Mouse (Mus musculus) small intestine, adult 2 months (tissue): ENCODE measurements around the gene Taf5. TPM values are rescaled to one million over a fixed set of nuclear protein-coding genes. Genes with fewer than 3 reads are reported as not detected.

Experiments
- H3K27ac ChIP-seq: fragments of 200-500 bp; 2 replicates; pipeline ENCODE4 v1.5.1; 2012; ENCODE audit warnings: low read depth, low read length, control low read depth, inconsistent platforms; ENCODE audit not compliant: insufficient read depth
- H3K27me3 ChIP-seq: fragments of 200-500 bp; 2 replicates; pipeline ENCODE4 v1.6.1; 2012; ENCODE audit warnings: mild to moderate bottlenecking, moderate library complexity, low read length, inconsistent platforms; ENCODE audit not compliant: control insufficient read depth, insufficient read depth
- H3K36me3 ChIP-seq: fragments of 200-500 bp; 2 replicates; pipeline ENCODE4 v1.6.1; 2012; ENCODE audit warnings: mild to moderate bottlenecking, low read length, control low read depth, inconsistent platforms; ENCODE audit not compliant: control insufficient read depth, insufficient read depth
- H3K4me1 ChIP-seq: fragments of 200-500 bp; 2 replicates; pipeline ENCODE4 v1.6.1; 2012; ENCODE audit warnings: low read length, inconsistent platforms, mixed read lengths; ENCODE audit not compliant: control insufficient read depth, insufficient read depth, insufficient read length
- H3K4me3 ChIP-seq: fragments of 200-500 bp; 2 replicates; pipeline ENCODE4 v1.5.1; 2012; ENCODE audit warnings: low read depth, mild to moderate bottlenecking, control low read depth, inconsistent platforms, low read length, moderate library complexity
- CTCF ChIP-seq: fragments of 200-500 bp; IDR thresholded peaks from 2 replicates; pipeline ENCODE4 v1.5.1; 2012; ENCODE audit warnings: low read depth, mild to moderate bottlenecking, control low read depth, inconsistent platforms, low read length, moderate library complexity, mixed read lengths; ENCODE audit not compliant: insufficient replicate concordance, insufficient read length; ENCODE audit errors: extremely low read depth
- POLR2A ChIP-seq: fragments of 200-500 bp; IDR thresholded peaks from 2 replicates; pipeline ENCODE4 v1.6.1; 2012; ENCODE audit warnings: low read depth, mild to moderate bottlenecking, control low read depth, inconsistent platforms, low read length, moderate library complexity
- WGBS: fragments of 180-500 bp; shearing (Covaris S2); methylation state at CpG from one replicate; pipeline ENCODE4 v1.1.7; 2018; 5-methylcytosine and 5-hydroxymethylcytosine counted together
- polyA plus RNA-seq: library from polyadenylated mRNA; depleted of rRNA; stranded (reverse); fragments of >200 nt; gene quantifications from 2 replicates; pipeline ENCODE4 v1.2.3, GENCODE M21; 2012

Gene Taf5
- polyA plus RNA-seq, 1 experiment = 3.2 TPM

- peaks cover 1% of the 10 kb centered on the region; the same call in 1 of the 2 replicates for H3K36me3 ChIP-seq
- 94% methylated on average over 3 of the region's 3 CpGs for WGBS
- H3K4me3 ChIP-seq = no peak overlapping the region
- H3K27me3 ChIP-seq = no peaks in the 10 kb centered on the region
- TF ChIP-seq POLR2A = no peak
- H3K4me1 ChIP-seq = no peaks in the 10 kb centered on the region
- no peak overlapping the region for H3K27ac ChIP-seq
Observed at GRCm38 (mm10) chr19:47065860-47066259, 1.7 kb upstream of the Taf5 start.

GRCm38 (mm10) chr19:47067924-47068611, 522 bp downstream of the Taf5 start:
- Histone ChIP-seq H3K4me1 (no peaks in the 10 kb centered on the region), H3K36me3 (peaks cover 13% of the 10 kb centered on the region), H3K27me3 (no peaks in the 10 kb centered on the region), H3K4me3 (peak overlapping the region; percentile 93), H3K27ac (peak overlapping the region; percentile 55)
- peak; percentile 72 for TF ChIP-seq POLR2A
- TF ChIP-seq CTCF = 0 out of 2 replicates have a peak, but pooled peaks have one; percentile 16
- under 1% methylated on average over 71 of the region's 72 CpGs for WGBS

- Histone ChIP-seq H3K27ac (peak overlapping the region; percentile 56; the same call in 1 of the 2 replicates), H3K27me3 (no peaks in the 10 kb centered on the region), H3K4me1 (peaks cover 2% of the 10 kb centered on the region; the same call in 1 of the 2 replicates), H3K4me3 (no peak overlapping the region), H3K36me3 (peaks cover 28% of the 10 kb centered on the region)
- 30% methylated on average over 3 of the region's 3 CpGs for WGBS
- no peak for TF ChIP-seq CTCF
- no peak for TF ChIP-seq POLR2A
Observed at GRCm38 (mm10) chr19:47088226-47088625, 20.7 kb downstream of the Taf5 start.

DNA sequence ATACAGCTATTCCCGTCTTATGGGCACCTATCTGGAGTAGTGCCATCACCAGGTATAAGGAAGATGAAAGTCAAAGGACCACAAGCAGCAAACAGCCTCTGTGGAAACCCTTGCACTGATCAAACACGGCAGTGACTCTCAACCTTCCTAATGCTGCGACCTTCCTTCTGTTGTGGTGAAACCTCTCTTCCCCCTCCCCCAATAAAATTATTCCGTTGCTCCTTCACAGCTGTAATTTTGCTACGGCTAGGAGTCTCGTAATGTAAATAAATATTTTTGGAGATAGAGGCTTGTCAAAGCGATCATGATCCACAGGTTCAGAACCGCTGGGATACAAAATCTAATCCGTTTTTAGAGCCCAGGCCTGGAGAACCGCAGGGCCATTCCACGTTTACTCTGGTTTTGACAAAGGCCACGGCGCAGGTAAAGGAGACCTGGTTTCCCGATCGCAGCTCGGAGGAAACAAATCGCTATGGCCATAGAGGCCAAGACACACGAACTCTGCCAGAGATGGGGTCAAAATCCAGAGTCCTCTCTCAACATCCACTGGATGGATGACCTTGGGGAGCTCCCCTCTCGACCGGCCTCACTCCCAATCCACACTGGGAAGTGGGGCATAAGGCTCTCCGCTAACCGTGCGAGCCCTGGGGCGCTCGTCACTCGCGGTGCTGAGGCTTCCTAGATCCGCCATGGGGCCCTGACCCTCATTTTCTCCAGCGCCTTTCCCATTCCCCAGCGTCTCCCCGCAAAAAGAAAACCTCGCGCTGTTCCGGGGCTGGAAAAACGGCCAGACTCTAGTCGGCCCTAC, 22.4 kb downstream of the Taf5 start:
- peaks cover 17% of the 10 kb centered on the region for H3K36me3 ChIP-seq
- H3K4me3 ChIP-seq = peak overlapping the region; percentile 83
- peaks cover 2% of the 10 kb centered on the region; the same call in 1 of the 2 replicates for H3K4me1 ChIP-seq
- no peaks in the 10 kb centered on the region for H3K27me3 ChIP-seq
- under 1% methylated on average over 36 of the region's 36 CpGs for WGBS
- H3K27ac ChIP-seq = peak overlapping the region; percentile 73
- TF ChIP-seq CTCF (no peak), POLR2A (no peak)

GRCm38 (mm10) chr19:47090550-47091156, 23.1 kb downstream of the Taf5 start, which contains the start of the genes Usmg5 and Pdcd11:
Gene Usmg5, minus strand, starts transcription at chr19:47090647.
Gene Pdcd11, plus strand, starts transcription at chr19:47090768.
- WGBS = under 1% methylated on average over 56 of the region's 56 CpGs
- Histone ChIP-seq H3K4me1 (peaks cover 2% of the 10 kb centered on the region; the same call in 1 of the 2 replicates), H3K36me3 (peaks cover 19% of the 10 kb centered on the region), H3K27me3 (no peaks in the 10 kb centered on the region), H3K4me3 (peak within 1 kb of the TSS; percentile 83), H3K27ac (peak within 1 kb of the TSS; percentile 73)
- peak; percentile 71 for TF ChIP-seq POLR2A
- no peak for TF ChIP-seq CTCF

DNA sequence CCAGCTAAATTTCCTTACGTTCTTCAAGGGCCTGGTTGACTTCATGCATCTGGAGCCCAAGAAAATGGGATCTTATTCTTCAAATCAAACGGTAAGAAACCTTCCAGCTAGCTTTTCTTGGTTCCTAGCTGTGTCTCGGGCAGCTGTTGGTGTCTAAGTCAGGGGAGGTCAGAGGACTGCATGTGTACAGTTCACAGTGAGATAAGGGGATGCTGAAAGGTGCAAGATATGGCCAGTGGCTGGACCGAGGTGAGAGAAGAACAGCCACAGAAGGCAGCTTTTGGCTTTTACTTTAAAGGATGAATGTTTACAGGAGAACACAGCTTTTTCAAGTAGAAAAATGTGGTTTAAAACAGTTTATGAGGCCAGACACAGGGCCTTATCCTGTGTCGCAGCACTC, 33.5 kb downstream of the Taf5 start:
- no peaks in the 10 kb centered on the region for H3K27me3 ChIP-seq
- H3K4me1 ChIP-seq = peaks cover 3% of the 10 kb centered on the region; the same call in 1 of the 2 replicates
- H3K27ac ChIP-seq = no peak overlapping the region
- WGBS = 90% methylated on average over 5 of the region's 5 CpGs
- no peak for TF ChIP-seq POLR2A
- TF ChIP-seq CTCF = no peak
- H3K36me3 ChIP-seq = peaks cover 60% of the 10 kb centered on the region
- no peak overlapping the region for H3K4me3 ChIP-seq

DNA sequence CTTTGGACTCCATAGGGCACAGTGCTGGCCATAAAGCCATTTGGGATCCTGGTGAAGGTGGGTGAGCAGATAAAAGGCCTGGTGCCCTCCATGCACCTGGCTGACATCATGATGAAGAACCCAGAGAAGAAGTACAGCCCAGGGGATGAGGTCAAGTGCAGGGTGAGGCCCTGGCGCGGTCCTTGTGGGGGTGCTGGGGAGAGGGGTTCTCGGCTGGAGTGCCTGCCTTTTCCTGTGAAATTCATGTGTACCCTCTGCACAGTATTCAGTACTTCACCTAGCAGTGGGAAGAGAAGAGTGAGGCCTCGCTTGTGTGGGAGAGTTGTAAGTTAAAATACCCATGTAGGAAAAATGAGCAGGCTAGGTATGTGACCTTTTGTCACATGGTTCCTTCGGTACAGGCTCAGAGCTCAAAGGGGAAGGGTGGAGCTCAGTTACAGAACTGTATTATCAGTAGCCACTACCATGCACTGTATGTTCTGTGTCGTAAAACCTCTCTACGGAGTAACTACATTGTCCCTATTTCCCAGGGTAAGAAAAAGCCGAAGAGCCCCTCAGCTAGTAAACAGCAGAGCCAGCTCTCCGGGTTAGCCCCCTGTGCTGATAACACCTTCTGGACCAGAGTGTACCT, 37.2 kb downstream of the Taf5 start:
- TF ChIP-seq CTCF (no peak), POLR2A (no peak)
- 66% methylated on average over 9 of the region's 9 CpGs for WGBS
- H3K4me3 ChIP-seq = no peak overlapping the region
- peaks cover 6% of the 10 kb centered on the region; the same call in 1 of the 2 replicates for H3K4me1 ChIP-seq
- H3K36me3 ChIP-seq = peaks cover 65% of the 10 kb centered on the region
- no peaks in the 10 kb centered on the region for H3K27me3 ChIP-seq
- peak overlapping the region; percentile 75 for H3K27ac ChIP-seq
